8 mouse cellular contexts compared by ENCODE assay signal in the genomic region with DNA sequence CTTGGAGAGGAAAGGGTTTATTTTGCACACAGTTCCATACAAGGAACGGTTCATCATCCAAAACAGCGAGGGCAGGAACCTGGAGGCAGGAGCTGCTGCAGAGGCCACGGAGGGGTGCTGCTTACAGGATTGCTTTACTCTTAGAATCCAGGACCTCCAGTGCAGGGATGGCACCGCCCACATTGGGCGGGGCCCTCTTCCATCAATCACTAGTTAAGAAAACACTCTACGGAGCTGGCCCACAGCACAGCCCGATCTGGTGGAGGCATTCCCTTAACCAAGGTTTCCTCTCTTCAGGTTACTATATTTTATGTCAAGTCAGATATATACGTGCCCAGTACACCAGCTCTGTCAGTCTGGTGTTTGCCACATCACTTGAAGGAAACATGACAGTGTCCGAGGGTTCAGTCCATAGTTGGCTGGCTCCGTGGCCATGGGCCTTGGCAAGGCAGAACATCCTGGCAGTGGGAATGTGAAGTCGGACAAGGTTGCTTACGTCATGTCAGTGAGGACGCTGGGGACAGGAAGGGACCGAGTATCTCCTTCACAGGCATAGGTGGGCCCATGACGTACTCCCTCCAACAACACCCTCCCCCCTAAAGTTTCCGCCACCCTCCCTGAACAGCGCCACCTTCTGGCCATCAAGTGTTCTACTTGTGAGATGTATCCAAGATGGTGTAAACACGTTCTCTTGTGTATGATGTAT. TPM values are rescaled to one million over a fixed set of nuclear protein-coding genes. Genes with fewer than 3 reads are reported as not detected.
DNase-seq lines count a peak whose midpoint lies in the region; ATAC-seq lines count a peak whose summit lies in the region.

No protein-coding gene starts in this region.

- no peak overlapping the region for H3K27ac ChIP-seq in forebrain, embryonic 10.5 days
- H3K27ac ChIP-seq in liver, embryonic 15.5 days (replicated peaks), result no peak overlapping the region

- H3K9me3 ChIP-seq in forebrain, embryonic 10.5 days, result 0 out of 2 replicates have a peak, but pooled peaks cover 4% of the 10 kb centered on the region
- no peaks in the 10 kb centered on the region for H3K9me3 ChIP-seq in liver, embryonic 15.5 days (replicated peaks)

- H3K4me2 ChIP-seq in liver, embryonic 15.5 days, result peak overlapping the region; percentile 40

- 0 out of 2 replicates have a peak, but pooled peaks have one; percentile 29 for ATAC-seq in liver, embryonic 15.5 days (ENCODE audit: insufficient read depth)
- ATAC-seq in monocyte, adult 5-6 weeks (replicated peaks; ENCODE audit: insufficient number of reproducible peaks, low FRiP score, low TSS enrichment, poor library complexity, severe bottlenecking), result no peak

- no peaks in the 10 kb centered on the region for H3K36me3 ChIP-seq in forebrain, embryonic 10.5 days (replicated peaks)
- H3K36me3 ChIP-seq in liver, embryonic 15.5 days (replicated peaks), result no peaks in the 10 kb centered on the region

- no peak overlapping the region for H3K9ac ChIP-seq in liver, embryonic 15.5 days

- DNase-seq in cerebellum, postnatal 14 days, result peak; percentile 30 to 70
- no peak for DNase-seq in cerebellum, adult 11 months
- peak; percentile 82 to 92 for DNase-seq in adrenal gland, adult (ENCODE audit: inconsistent age in 2 of 2, low spot score in 1 of 2)
- peak; percentile 61 for DNase-seq in forebrain, embryonic 10.5 days (ENCODE audit: extremely low spot score, low spot score)
- peak; percentile 72 for DNase-seq in induced T-regulatory cell, adult 2 months (ENCODE audit: low read depth)
- peak; percentile 60 for DNase-seq in retina, embryonic 14.5 days (ENCODE audit: low spot score)

- WGBS in forebrain, embryonic 10.5 days, result 6% methylated on average over 18 of the region's 18 CpGs
- WGBS in liver, embryonic 15.5 days (ENCODE audit: insufficient replicate concordance), result 8% methylated on average over 18 of the region's 18 CpGs

- peak overlapping the region; percentile 46 for H3K4me3 ChIP-seq in forebrain, embryonic 10.5 days
- no peak overlapping the region for H3K4me3 ChIP-seq in liver, embryonic 15.5 days (replicated peaks)

- peaks cover 6% of the 10 kb centered on the region; the same call in 1 of the 2 replicates for H3K27me3 ChIP-seq in forebrain, embryonic 10.5 days (ENCODE audit: poor library complexity, severe bottlenecking)
- H3K27me3 ChIP-seq in liver, embryonic 15.5 days, result peaks cover 4% of the 10 kb centered on the region; the same call in 1 of the 2 replicates

- H3K4me1 ChIP-seq in forebrain, embryonic 10.5 days, result peaks cover 19% of the 10 kb centered on the region
- H3K4me1 ChIP-seq in liver, embryonic 15.5 days (replicated peaks), result peaks cover 5% of the 10 kb centered on the region

RNA-seq across cellular contexts. Expression of gene Wfdc1, which starts 12.1 kb away (rescaled TPM):
- polyA plus RNA-seq in forebrain, embryonic 10.5 days (2016; fragmentation: Nextera tagmentation; extraction: Ambion mirVana), result 2.7 and 3.7 TPM in 2 replicates
- polyA plus RNA-seq in liver, embryonic 15.5 days (2015; fragmentation: Nextera tagmentation; extraction: Ambion mirVana), result 2.2 and 2.5 TPM in 2 replicates
- total RNA-seq in monocyte, adult 5-6 weeks (2017), result not detected in 3 replicates

RNA-seq across cellular contexts. Expression of gene Atp2c2, which starts 21.5 kb away (rescaled TPM):
- polyA plus RNA-seq in forebrain, embryonic 10.5 days (2016; fragmentation: Nextera tagmentation; extraction: Ambion mirVana), result 1.5 and 1.6 TPM in 2 replicates
- polyA plus RNA-seq in liver, embryonic 15.5 days (2015; fragmentation: Nextera tagmentation; extraction: Ambion mirVana), result 0.09 and 0.12 TPM in 2 replicates
- total RNA-seq in monocyte, adult 5-6 weeks (2017), result not detected in 3 replicates

RNA-seq across cellular contexts. Expression of gene Kcng4, which starts 42.8 kb away (rescaled TPM):
- polyA plus RNA-seq in forebrain, embryonic 10.5 days (2016; fragmentation: Nextera tagmentation; extraction: Ambion mirVana), result 0.10 and 0.11 TPM in 2 replicates
- not detected in 2 replicates for polyA plus RNA-seq in liver, embryonic 15.5 days (2015; fragmentation: Nextera tagmentation; extraction: Ambion mirVana)
- total RNA-seq in monocyte, adult 5-6 weeks (2017), result not detected in 3 replicates
